Mouse (Mus musculus) heart, adult 2 months (tissue): ENCODE data around the gene Eif4a1.

Experiments
- CTCF ChIP-seq: fragments of 200-600 bp; IDR thresholded peaks from 2 replicates; pipeline ENCODE4 v1.8.1; 2022; ENCODE audit warnings: antibody characterized with exemption, mild to moderate bottlenecking, moderate library complexity
- POLR2A ChIP-seq: fragments of 200-500 bp; IDR thresholded peaks from 2 replicates; pipeline ENCODE4 v1.6.1; 2011; ENCODE audit warnings: mild to moderate bottlenecking, low read depth, low read length, control low read depth; ENCODE audit not compliant: insufficient read depth

GRCm38 (mm10) chr11:69714636-69715329, 42.6 kb upstream of the Eif4a1 start:
- TF ChIP-seq CTCF = no peak
- no peak for TF ChIP-seq POLR2A
